Mouse (Mus musculus) limb, embryonic 14.5 days (tissue): ENCODE data around the gene Bche. TPM values are rescaled to one million over a fixed set of nuclear protein-coding genes. Genes with fewer than 3 reads are reported as not detected.

Experiments used
- ATAC-seq: fragments of 200-750 bp; cut with Nextera tagmentation; 2 replicates; pipeline ENCODE4 v1.8.0; 2017; ENCODE audit warnings: low read depth, moderate number of reproducible peaks, moderate TSS enrichment; ENCODE audit not compliant: low FRiP score
- DNase-seq: peaks from one replicate; pipeline ENCODE4 v3.0.0-alpha.2; 2015; ENCODE audit warnings: low spot score
- H3K27ac ChIP-seq: fragments of 300-500 bp; sonication (generic); replicated peaks from 2 replicates; pipeline ENCODE4 v1.5.1; 2014; ENCODE audit warnings: low read depth, mild to moderate bottlenecking, low read length, moderate library complexity, mixed read lengths
- H3K27me3 ChIP-seq: fragments of 300-500 bp; sonication (generic); 2 replicates; pipeline ENCODE4 v1.6.1; 2014; ENCODE audit warnings: low read length, mixed read lengths; ENCODE audit not compliant: control insufficient read depth, insufficient read depth
- H3K36me3 ChIP-seq: fragments of 300-500 bp; sonication (generic); 2 replicates; pipeline ENCODE4 v1.6.1; 2014; ENCODE audit warnings: mild to moderate bottlenecking, low read length, moderate library complexity, mixed read lengths; ENCODE audit not compliant: control insufficient read depth, insufficient read depth
- H3K4me1 ChIP-seq: fragments of 300-500 bp; sonication (generic); 2 replicates; pipeline ENCODE4 v1.6.1; 2014; ENCODE audit warnings: antibody characterized with exemption, low read length, mixed read lengths; ENCODE audit not compliant: control insufficient read depth, insufficient read depth
- H3K4me2 ChIP-seq: fragments of 300-500 bp; sonication (generic); replicated peaks from 2 replicates; pipeline ENCODE4 v1.6.1; 2014; ENCODE audit warnings: low read depth, mild to moderate bottlenecking, low read length, moderate library complexity; ENCODE audit not compliant: severe bottlenecking
- H3K4me3 ChIP-seq: fragments of 300-500 bp; sonication (generic); replicated peaks from 2 replicates; pipeline ENCODE4 v1.5.1; 2014; ENCODE audit warnings: low read length
- H3K9ac ChIP-seq: fragments of 300-500 bp; sonication (generic); 2 replicates; pipeline ENCODE4 v1.6.1; 2014; ENCODE audit warnings: mild to moderate bottlenecking, low read depth, low read length, moderate library complexity; ENCODE audit not compliant: severe bottlenecking
- H3K9me3 ChIP-seq: fragments of 300-500 bp; sonication (generic); 2 replicates; pipeline ENCODE4 v1.6.1; 2016; ENCODE audit warnings: low read length; ENCODE audit not compliant: control insufficient read depth
- POLR2A ChIP-seq: fragments of 200-500 bp; IDR thresholded peaks from 2 replicates; pipeline ENCODE4 v1.8.0; 2012; ENCODE audit warnings: inconsistent platforms, mild to moderate bottlenecking, moderate library complexity, borderline replicate concordance; ENCODE audit not compliant: insufficient read depth, insufficient read length; ENCODE audit errors: extremely low read depth
- WGBS: fragments of 180-500 bp; shearing (Covaris S2); extraction: QIAGEN DNeasy Blood & Tissue Kit; methylation state at CpG from one replicate; pipeline ENCODE4 v1.1.7; 2014; 5-methylcytosine and 5-hydroxymethylcytosine counted together
- polyA plus RNA-seq, 2 experiments: library from polyadenylated mRNA; depleted of rRNA in 1 of 2; stranded (reverse) in 1 of 2; unstranded in 1 of 2; fragments of >200 nt; fragmentation: Nextera tagmentation in 1 of 2; extraction: Ambion mirVana in 1 of 2; gene quantifications; 2 replicates each; pipeline versions ENCODE4 v1.2.1 to v1.2.3; 2012 to 2014

The Bche gene
- polyA plus RNA-seq, 2 experiments, result 1.5 to 4.0 TPM

DNA sequence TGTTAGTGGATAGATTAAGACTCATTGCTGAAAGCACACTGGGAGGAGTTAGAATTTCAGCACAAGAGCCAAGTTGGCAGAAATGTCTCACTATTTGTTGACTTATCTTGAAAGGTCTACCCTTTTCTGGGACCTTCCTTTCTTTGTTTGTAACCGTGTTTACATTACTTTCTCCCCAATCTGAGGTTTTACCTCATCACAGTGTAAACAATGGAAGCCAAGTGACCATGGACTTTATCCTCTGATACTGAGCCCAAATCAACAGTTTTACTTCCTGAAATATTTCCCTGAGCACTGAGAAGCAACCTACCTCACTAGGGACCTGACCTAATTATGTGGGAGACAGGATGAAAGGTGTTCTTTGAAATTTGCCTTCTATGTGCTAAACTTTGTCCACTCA is 34.9 kb downstream of the Bche start:
- no peaks in the 10 kb centered on the region for H3K9me3 ChIP-seq
- H3K4me1 ChIP-seq, result no peaks in the 10 kb centered on the region
- no peak overlapping the region for H3K4me2 ChIP-seq
- no peak overlapping the region for H3K9ac ChIP-seq
- 86% methylated on average over 1 of the region's 1 CpGs for WGBS
- DNase-seq, result no peak
- H3K36me3 ChIP-seq, result no peaks in the 10 kb centered on the region
- H3K27me3 ChIP-seq, result no peaks in the 10 kb centered on the region
- H3K27ac ChIP-seq, result no peak overlapping the region
- no peak overlapping the region for H3K4me3 ChIP-seq
- no peak for ATAC-seq
- no peak for TF ChIP-seq POLR2A

DNA sequence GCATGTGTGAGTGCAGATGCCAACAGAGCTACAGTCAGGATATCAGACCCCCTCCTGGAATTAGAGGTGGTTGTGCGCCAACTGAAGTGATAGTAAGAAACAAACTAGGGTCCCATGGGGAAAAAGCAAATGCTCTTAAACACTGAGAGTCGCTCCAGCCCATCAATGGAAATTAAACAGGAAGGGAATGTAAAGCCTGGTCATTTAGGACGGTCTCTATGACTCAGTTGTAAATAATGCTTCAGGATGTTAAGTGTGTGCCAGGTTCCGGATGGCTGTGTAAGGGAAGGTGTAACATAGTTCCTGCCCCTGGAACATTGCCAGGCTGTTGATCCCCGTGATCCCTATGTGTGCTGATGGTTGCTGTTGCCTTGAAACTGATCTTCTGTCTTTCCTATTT is 40.0 kb downstream of the Bche start:
- H3K4me3 ChIP-seq, result no peak overlapping the region
- no peak overlapping the region for H3K9ac ChIP-seq
- no peaks in the 10 kb centered on the region for H3K27me3 ChIP-seq
- H3K9me3 ChIP-seq, result no peaks in the 10 kb centered on the region
- no peak for TF ChIP-seq POLR2A
- no peak overlapping the region for H3K4me2 ChIP-seq
- H3K36me3 ChIP-seq, result no peaks in the 10 kb centered on the region
- no peak for ATAC-seq
- H3K27ac ChIP-seq, result no peak overlapping the region
- WGBS, result 69% methylated on average over 5 of the region's 5 CpGs
- H3K4me1 ChIP-seq, result no peaks in the 10 kb centered on the region
- no peak for DNase-seq

DNA sequence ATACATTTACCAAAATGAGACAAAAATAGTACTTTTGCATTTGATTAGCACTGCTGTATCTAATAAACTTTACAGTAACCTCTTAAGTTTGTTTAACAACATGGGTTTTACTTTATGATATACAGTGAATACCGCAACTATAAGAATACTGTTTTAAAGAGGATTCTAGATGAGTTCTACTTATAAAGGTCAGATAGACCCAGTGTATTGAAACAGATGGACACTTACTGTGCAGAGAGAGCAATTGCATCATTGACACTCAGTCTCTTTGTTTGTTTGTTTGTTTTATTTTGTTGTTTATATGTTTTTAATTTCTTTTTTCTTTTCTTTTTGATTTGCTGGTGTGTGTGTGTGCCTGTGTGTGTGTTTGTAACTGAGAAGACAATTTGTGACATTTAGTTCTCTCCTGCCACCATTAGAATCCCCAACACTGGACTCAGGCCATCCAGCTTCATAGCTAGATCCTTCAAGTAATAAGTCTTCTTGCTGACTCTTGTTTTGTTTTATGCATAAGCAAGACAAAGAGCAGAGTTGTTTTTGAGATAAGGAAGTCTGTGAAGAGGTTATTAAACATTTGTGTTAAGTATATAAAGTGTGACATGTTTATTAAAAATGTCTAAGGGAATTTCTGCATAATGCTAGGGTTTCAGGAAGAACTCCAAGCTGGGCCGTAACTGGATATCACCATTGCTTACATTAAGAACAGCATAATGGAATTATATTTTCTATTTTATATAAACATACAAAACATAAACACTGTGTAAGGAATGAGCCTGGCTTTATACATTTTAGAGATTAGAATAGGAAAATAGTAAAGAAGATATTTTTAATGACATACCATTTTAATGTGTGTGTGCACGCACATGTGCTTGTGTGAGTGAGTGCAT is 40.7 kb downstream of the Bche start:
- Histone ChIP-seq H3K9me3 (no peaks in the 10 kb centered on the region), H3K4me1 (no peaks in the 10 kb centered on the region), H3K9ac (no peak overlapping the region), H3K27ac (no peak overlapping the region), H3K4me3 (no peak overlapping the region), H3K36me3 (no peaks in the 10 kb centered on the region), H3K27me3 (no peaks in the 10 kb centered on the region), H3K4me2 (no peak overlapping the region)
- no peak for TF ChIP-seq POLR2A
- ATAC-seq, result no peak
- no peak for DNase-seq
- 81% methylated on average over 3 of the region's 3 CpGs for WGBS

DNA sequence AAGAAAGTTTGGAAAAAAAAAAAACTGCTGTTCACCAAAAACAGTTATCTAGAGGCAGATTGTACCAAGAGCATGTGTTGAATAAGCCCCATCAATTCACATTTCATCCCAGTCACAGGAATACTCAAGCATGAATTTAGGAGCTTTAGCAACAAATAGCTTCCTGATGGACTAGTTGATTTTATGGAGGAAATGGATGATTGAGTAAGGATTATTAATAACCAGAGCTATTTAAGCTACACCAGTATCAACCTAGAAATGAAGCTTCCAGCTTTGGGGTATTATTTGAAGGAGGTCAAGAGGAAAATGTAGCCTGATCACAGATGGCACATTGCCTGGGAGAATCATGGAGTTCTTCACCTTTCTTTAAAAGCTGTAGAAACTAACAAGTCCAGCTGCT is 57.9 kb downstream of the Bche start:
- Histone ChIP-seq H3K4me3 (no peak overlapping the region), H3K4me2 (no peak overlapping the region)

DNA sequence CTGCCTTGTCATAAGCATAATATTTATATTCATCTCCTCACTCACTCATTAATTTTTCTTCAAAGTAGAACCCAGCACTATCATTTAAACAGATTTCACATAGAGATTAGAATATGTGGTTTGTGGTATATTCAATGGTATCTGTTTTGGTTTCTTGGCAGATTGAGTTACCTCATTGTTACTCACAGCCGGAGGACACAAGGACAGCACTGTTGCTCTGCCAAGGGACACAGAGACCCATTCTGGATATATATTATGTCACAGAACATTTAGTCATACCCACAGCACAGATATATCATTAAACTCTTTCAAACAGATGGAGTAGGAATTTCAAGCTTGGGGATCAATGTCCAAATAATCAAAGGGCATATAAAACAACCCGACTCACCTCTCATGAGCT is 61.2 kb downstream of the Bche start:
- whole genome bisulfite sequencing, result 91% methylated on average over 2 of the region's 2 CpGs
- no peak overlapping the region for H3K4me3 ChIP-seq
- no peaks in the 10 kb centered on the region for H3K27me3 ChIP-seq
- no peak overlapping the region for H3K9ac ChIP-seq
- H3K27ac ChIP-seq, result no peak overlapping the region
- H3K4me1 ChIP-seq, result no peaks in the 10 kb centered on the region
- DNase-seq, result no peak
- no peak for TF ChIP-seq POLR2A
- H3K4me2 ChIP-seq, result no peak overlapping the region
- ATAC-seq, result no peak
- H3K9me3 ChIP-seq, result no peaks in the 10 kb centered on the region
- no peaks in the 10 kb centered on the region for H3K36me3 ChIP-seq

More for the DNA sequence above, 57.9 kb downstream of the Bche start:
- Histone ChIP-seq H3K36me3 (no peaks in the 10 kb centered on the region), H3K27me3 (no peaks in the 10 kb centered on the region), H3K27ac (no peak overlapping the region), H3K4me1 (no peaks in the 10 kb centered on the region), H3K9me3 (no peaks in the 10 kb centered on the region), H3K9ac (no peak overlapping the region)
- TF ChIP-seq POLR2A, result no peak
- no peak for ATAC-seq
- DNase-seq, result no peak
